Mouse (Mus musculus): ENCODE data around the gene Krtap5-2. TPM values are rescaled to one million over a fixed set of nuclear protein-coding genes. Genes with fewer than 3 reads are reported as not detected.
"Not testable (repeated sequence)": the region's sequence is repeated elsewhere in the genome, so short reads cannot be mapped to it uniquely, and the experiment has no call there.

Gene Krtap5-2
- total RNA-seq (2015; ENCODE audit: low replicate concordance) (not detected in 2 replicates), total RNA-seq (2017; ENCODE audit: low replicate concordance) (not detected in 2 replicates)

- peak; percentile 43; the same call in 1 of the 2 replicates for ATAC-seq (replicated peaks; ENCODE audit: low FRiP score, poor library complexity, severe bottlenecking)
Observed at GRCm38 (mm10) chr7:142175905-142176304, at the start of gene Krtap5-2. TSS of gene Krtap5-2 (minus strand) at chr7:142176005.

DNA sequence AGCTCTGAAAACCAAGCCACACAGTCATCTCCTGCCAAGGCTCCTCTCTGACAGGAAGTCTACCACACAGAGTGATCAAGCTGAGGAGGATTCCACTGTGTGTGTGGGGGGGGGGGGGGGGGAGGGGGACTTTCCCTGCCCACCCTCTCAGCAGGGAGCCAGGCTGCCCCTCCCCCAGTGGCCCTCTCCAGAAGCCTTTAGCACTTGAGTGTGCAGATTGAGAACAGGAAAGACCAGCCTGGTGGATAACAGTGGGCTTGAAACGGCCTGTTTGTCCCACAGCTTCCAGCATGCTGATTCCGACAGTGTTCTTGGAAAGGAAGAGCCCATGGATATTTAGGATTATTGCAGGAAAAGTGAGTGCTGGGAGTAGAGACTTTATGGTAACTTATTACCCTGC, 48.7 kb upstream of the Krtap5-2 start:
- no peak for ATAC-seq (replicated peaks; ENCODE audit: low FRiP score, poor library complexity, severe bottlenecking)

DNA sequence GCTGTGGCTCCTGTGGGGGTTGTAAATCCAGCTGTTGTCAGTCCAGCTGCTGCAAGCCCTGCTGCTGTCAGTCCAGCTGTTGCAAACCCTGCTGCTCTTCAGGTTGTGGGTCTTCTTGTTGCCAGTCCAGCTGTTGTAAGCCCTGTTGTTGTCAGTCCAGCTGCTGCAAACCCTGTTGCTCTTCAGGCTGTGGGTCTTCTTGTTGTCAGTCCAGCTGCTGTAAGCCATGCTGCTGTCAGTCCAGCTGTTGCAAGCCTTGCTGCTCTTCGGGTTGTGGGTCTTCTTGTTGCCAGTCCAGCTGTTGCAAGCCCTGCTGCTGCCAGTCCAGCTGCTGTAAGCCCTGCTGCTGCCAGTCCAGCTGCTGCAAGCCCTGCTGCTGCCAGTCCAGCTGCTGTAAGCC, 36.3 kb upstream of the Krtap5-2 start:
- ATAC-seq (replicated peaks; ENCODE audit: low FRiP score, poor library complexity, severe bottlenecking), result not testable (repeated sequence)

GRCm38 (mm10) chr7:142211559-142211958, 35.8 kb upstream of the Krtap5-2 start, which contains the start of gene Gm7579:
TSS of gene Gm7579 (plus strand) at chr7:142211859.
- ATAC-seq (replicated peaks; ENCODE audit: low FRiP score, poor library complexity, severe bottlenecking), result no peak

DNA sequence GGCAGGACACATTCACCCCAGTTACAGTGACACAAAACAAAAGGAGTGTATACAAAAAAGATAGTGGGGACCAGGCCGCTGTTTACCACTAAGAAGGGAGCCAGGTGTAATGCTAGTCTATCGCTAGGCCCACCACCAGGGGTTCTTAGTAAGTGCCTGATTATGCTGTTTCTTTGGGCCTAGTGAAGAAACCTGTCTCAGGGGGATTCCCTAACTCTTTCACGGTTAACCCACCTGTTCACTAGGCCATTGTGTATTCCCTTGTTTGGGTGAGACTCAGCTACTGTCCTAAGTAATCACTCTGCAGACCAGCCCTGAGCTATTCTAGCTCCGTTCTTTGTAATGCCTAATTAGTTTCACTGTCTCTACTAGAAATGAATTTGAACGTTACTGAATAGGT, 31.1 kb upstream of the Krtap5-2 start:
- not testable (repeated sequence) for ATAC-seq (replicated peaks; ENCODE audit: low FRiP score, poor library complexity, severe bottlenecking)

DNA sequence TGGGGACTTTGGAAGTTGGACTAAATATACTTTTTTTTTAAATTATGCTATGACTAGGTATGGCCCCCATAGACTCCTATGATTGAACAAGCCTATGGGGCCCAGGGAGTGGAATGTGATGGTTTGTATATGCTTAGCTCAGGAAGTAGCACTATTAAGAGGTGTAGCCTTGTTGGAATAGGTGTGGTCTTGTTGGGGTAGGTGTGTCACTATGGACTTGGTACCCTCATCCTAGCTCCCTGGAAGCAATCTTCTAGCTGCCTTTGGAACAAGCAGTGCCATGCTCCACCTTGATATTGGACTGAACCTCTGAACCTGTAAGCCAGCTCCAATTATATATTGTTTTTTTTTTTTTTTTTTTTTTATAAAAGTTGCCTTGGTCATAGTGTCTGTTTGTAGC, 29.7 kb upstream of the Krtap5-2 start:
- no peak for ATAC-seq (replicated peaks; ENCODE audit: low FRiP score, poor library complexity, severe bottlenecking)

GRCm38 (mm10) chr7:142201064-142201463, 25.3 kb upstream of the Krtap5-2 start, which contains the start of gene Krtap5-3:
TSS of gene Krtap5-3 (plus strand) at chr7:142201364.
- no peak for ATAC-seq (replicated peaks; ENCODE audit: low FRiP score, poor library complexity, severe bottlenecking)

DNA sequence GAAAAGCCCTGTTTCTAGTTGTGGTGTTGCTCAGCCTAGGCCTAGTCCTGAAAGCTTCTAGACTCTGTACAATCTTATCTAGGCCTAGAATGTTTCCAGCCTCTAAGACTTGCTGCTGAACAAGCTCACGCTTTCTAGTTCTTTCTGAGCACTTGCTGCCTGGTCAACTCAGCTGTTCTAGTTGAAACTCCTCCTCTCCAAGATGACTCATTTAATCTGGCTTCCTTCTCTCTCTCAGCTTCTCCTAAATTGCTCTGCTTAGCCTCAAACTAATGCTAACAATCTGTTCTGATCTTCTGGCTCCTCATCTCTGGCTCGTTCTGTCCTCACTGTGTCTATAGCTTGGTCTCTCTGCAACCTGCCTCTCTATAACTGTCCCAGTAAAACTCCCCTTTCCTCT, 22.9 kb upstream of the Krtap5-2 start:
- no peak for ATAC-seq (replicated peaks; ENCODE audit: low FRiP score, poor library complexity, severe bottlenecking)

DNA sequence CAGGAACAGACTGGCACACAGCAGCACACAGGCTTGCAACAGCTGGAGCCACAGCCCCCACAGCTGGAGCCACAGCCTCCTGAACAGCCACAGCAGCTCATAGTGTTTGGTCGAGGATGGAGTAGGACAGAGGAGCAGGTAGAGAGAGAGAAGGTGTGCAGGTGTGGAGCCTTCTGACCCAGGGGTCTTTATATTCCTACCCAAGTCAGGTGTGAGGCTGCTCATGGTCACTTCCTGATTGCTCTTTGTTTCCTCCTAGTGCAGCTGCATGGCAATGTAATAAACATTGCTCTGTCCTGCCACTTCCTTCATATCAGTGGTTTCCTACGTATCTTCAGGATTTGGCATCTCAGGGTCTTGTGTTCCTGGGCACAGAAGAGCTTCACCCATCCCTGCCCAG, 14.5 kb upstream of the Krtap5-2 start, which contains the start of gene Gm10153:
Gm10153 (minus strand) TSS at position 101 of the 400 bp plus-strand sequence.
- ATAC-seq (replicated peaks; ENCODE audit: low FRiP score, poor library complexity, severe bottlenecking), result no peak

GRCm38 (mm10) chr7:142188156-142188555, 12.4 kb upstream of the Krtap5-2 start:
- ATAC-seq (replicated peaks; ENCODE audit: low FRiP score, poor library complexity, severe bottlenecking), result no peak

DNA sequence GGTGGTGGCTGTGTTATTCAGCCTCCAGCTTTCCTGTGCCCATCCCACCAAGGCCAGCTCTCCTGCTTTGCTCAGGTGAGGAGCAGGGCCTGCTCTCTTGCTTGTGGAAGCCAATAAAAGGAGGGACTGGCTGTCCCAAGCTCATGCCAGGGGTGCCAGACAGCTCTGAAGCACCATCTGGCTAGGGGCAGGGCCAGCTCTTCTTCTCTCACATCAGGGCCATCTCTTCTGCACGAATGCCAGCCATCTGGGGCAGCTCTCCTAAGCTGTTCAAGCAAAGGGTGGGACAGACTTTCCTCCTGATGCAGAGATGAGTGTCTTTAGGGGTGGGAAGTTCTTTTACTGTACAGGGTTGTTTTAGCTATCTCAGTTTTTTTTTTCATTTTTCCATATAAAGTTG, 5.2 kb upstream of the Krtap5-2 start:
- ATAC-seq (replicated peaks; ENCODE audit: low FRiP score, poor library complexity, severe bottlenecking), result no peak

DNA sequence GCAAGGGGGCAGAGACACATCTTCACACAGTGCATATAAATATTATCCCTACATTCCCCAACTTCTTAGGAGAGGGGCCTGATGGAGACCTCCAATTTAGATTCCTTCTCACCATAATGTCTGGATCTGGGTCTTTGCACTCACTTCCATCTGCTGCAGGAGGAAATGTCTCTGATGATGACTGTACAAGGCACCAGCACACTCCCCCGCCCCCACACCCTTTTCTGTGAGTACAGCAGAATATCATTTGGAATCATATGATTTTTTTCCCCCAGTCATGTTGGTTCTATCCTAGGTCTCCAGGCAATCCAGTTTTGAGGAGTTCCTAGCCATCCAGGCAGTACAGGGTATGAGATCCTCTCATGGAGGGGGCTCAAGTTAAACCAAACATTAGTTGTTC, 2.9 kb upstream of the Krtap5-2 start:
- no peak for ATAC-seq (replicated peaks; ENCODE audit: low FRiP score, poor library complexity, severe bottlenecking)

GRCm38 (mm10) chr7:142169836-142170235, 6.0 kb downstream of the Krtap5-2 start:
- ATAC-seq (replicated peaks; ENCODE audit: low FRiP score, poor library complexity, severe bottlenecking), result no peak

DNA sequence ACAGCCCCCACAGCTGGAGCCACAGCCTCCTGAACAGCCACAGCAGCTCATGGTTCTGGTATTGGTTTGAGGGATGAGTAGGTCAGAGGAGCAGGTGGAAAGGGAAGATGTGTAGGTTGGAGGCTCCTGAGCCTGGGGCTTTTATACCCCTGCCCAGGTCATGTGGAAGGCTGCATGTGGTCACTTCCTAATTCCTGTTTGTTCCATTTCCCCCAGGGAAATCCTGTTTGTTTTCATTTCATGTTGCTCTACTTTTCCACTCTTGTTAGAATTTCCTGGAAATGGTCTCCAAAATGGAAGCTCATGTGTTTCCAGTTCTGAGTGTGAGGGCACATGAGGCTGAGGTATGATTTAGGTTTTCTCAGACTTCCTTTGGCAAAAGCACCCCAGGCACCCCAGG, 10.2 kb downstream of the Krtap5-2 start, which contains the start of gene Gm4553:
Gm4553 (minus strand) TSS at position 101 of the 400 bp plus-strand sequence.
- not testable (repeated sequence) for ATAC-seq (replicated peaks; ENCODE audit: low FRiP score, poor library complexity, severe bottlenecking)

GRCm38 (mm10) chr7:142159366-142159765, 16.4 kb downstream of the Krtap5-2 start:
- no peak for ATAC-seq (replicated peaks; ENCODE audit: low FRiP score, poor library complexity, severe bottlenecking)

- not testable (repeated sequence) for ATAC-seq (replicated peaks; ENCODE audit: low FRiP score, poor library complexity, severe bottlenecking)
Observed at GRCm38 (mm10) chr7:142157013-142157412, 18.8 kb downstream of the Krtap5-2 start, which contains the start of gene Gm29735. TSS of gene Gm29735 (minus strand) at chr7:142157113.

- ATAC-seq (replicated peaks; ENCODE audit: low FRiP score, poor library complexity, severe bottlenecking), result no peak
Observed at GRCm38 (mm10) chr7:142155308-142155707, 20.5 kb downstream of the Krtap5-2 start.

GRCm38 (mm10) chr7:142152191-142152590, 23.6 kb downstream of the Krtap5-2 start:
- ATAC-seq (replicated peaks; ENCODE audit: low FRiP score, poor library complexity, severe bottlenecking), result no peak

DNA sequence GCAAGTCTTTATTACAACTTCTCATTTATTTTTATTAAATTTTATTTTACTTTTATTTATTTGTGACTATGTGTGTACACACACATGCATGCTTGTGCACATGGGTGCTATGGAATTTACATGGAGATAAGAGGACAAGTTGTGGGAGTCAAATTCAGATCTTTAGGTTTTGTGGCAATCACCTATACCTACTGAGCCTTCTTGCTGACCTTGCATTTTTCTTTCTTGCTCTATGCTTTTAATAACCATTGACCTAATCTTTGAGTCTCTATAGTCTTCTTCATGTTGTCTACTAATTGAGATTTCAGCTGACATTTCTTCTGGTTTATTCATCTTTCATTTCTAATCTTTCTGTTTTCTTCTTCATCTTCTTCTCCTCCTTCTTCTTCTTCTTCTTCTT, 27.2 kb downstream of the Krtap5-2 start:
- no peak for ATAC-seq (replicated peaks; ENCODE audit: low FRiP score, poor library complexity, severe bottlenecking)

GRCm38 (mm10) chr7:142146033-142146432, 29.8 kb downstream of the Krtap5-2 start:
- ATAC-seq (replicated peaks; ENCODE audit: low FRiP score, poor library complexity, severe bottlenecking), result no peak

- ATAC-seq (replicated peaks; ENCODE audit: low FRiP score, poor library complexity, severe bottlenecking), result no peak
Observed at GRCm38 (mm10) chr7:142145413-142145940, 30.3 kb downstream of the Krtap5-2 start.

- ATAC-seq (replicated peaks; ENCODE audit: low FRiP score, poor library complexity, severe bottlenecking), result no peak
Observed at GRCm38 (mm10) chr7:142144507-142144906, 31.3 kb downstream of the Krtap5-2 start, which contains the start of gene Gm45337. TSS of gene Gm45337 (minus strand) at chr7:142144607.

Data from erythroid progenitor cell, adult 5-6 weeks (primary cell).